Mouse (Mus musculus) MEL (cell line): Measurements from ENCODE around the gene Fastk. TPM values are rescaled to one million over a fixed set of nuclear protein-coding genes. Genes with fewer than 3 reads are reported as not detected.

ENCODE experiments used
- DNase-seq: peaks from one replicate; pipeline ENCODE4 v3.0.0; 2011; ENCODE audit warnings: low read depth, low spot score
- H3K27ac ChIP-seq: 2 replicates; pipeline ENCODE4 v1.5.1; 2012; ENCODE audit warnings: low read depth, mild to moderate bottlenecking, control low read depth, low read length, moderate library complexity; ENCODE audit not compliant: control insufficient read depth
- H3K27me3 ChIP-seq, 2 experiments: fragments of 150-350 bp in 1 of 2; sonication (generic) in 1 of 2; 2 replicates each; pipeline ENCODE4 v1.6.1; 2012; ENCODE audit warnings: low read length in 2 of 2, mild to moderate bottlenecking in 2 of 2, improper control_type of control experiment in 1 of 2, moderate library complexity in 1 of 2; ENCODE audit not compliant: insufficient read depth in 2 of 2, control insufficient read depth in 1 of 2
- H3K36me3 ChIP-seq, 2 experiments: 2 replicates each; pipeline ENCODE4 v1.6.1; 2012 to 2014; ENCODE audit warnings: low read length in 2 of 2, improper control_type of control experiment in 1 of 2, inconsistent platforms in 1 of 2, mild to moderate bottlenecking in 1 of 2; ENCODE audit not compliant: insufficient read depth in 2 of 2, control insufficient read depth in 1 of 2
- H3K4me1 ChIP-seq, 2 experiments: fragments of 150-350 bp in 1 of 2; sonication (generic) in 1 of 2; 2 replicates each; pipeline ENCODE4 v1.6.1; 2012; ENCODE audit warnings: low read length in 2 of 2, improper control_type of control experiment in 1 of 2, mild to moderate bottlenecking in 1 of 2; ENCODE audit not compliant: insufficient read depth in 2 of 2, control insufficient read depth in 1 of 2
- H3K4me3 ChIP-seq, 2 experiments: fragments of 150-350 bp in 1 of 2; sonication (generic) in 1 of 2; 2 replicates each; pipeline ENCODE4 v1.5.1; 2012; ENCODE audit warnings: low read depth in 2 of 2, low read length in 2 of 2, mild to moderate bottlenecking in 2 of 2, moderate library complexity in 2 of 2, control low read depth in 1 of 2, improper control_type of control experiment in 1 of 2; ENCODE audit not compliant: control insufficient read depth in 1 of 2, insufficient read depth in 1 of 2
- H3K79me2 ChIP-seq: 2 replicates; pipeline ENCODE4 v1.6.1; 2012; ENCODE audit warnings: mild to moderate bottlenecking, low read length, moderate library complexity; ENCODE audit not compliant: control insufficient read depth, poor library complexity, insufficient read depth
- H3K9ac ChIP-seq: 2 replicates; pipeline ENCODE4 v1.6.1; 2012; ENCODE audit warnings: low read depth, mild to moderate bottlenecking, control low read depth, low read length, moderate library complexity; ENCODE audit not compliant: control insufficient read depth, poor library complexity, severe bottlenecking
- H3K9me3 ChIP-seq: fragments of 150-350 bp; sonication (generic); replicated peaks from 2 replicates; pipeline ENCODE4 v1.6.1; 2012; ENCODE audit warnings: mild to moderate bottlenecking, low read length, improper control_type of control experiment, moderate library complexity; ENCODE audit not compliant: insufficient read depth
- BHLHE40 ChIP-seq: IDR thresholded peaks from 2 replicates; pipeline ENCODE4 v1.6.1; 2012; ENCODE audit warnings: low read depth, mild to moderate bottlenecking, inconsistent platforms, low read length, improper control_type of control experiment, borderline replicate concordance
- CHD1 ChIP-seq: IDR thresholded peaks from 2 replicates; pipeline ENCODE4 v1.6.1; 2012; ENCODE audit warnings: low read depth, mild to moderate bottlenecking, inconsistent platforms, low read length, improper control_type of control experiment
- E2F4 ChIP-seq: IDR thresholded peaks from 2 replicates; pipeline ENCODE4 v1.6.1; 2011; ENCODE audit warnings: low read depth, low read length, improper control_type of control experiment, borderline replicate concordance
- ELF1 ChIP-seq: IDR thresholded peaks from 2 replicates; pipeline ENCODE4 v1.6.1; 2014; ENCODE audit warnings: low read depth, mild to moderate bottlenecking, inconsistent platforms, low read length, improper control_type of control experiment, moderate library complexity
- EP300 ChIP-seq, 2 experiments: IDR thresholded peaks; 2 replicates each; pipeline ENCODE4 v1.6.1; 2011; ENCODE audit warnings: improper control_type of control experiment in 2 of 2, low read length in 2 of 2, low read depth in 1 of 2, mild to moderate bottlenecking in 1 of 2
- GABPA ChIP-seq: IDR thresholded peaks from 2 replicates; pipeline ENCODE4 v1.6.1; 2012; ENCODE audit warnings: low read depth, mild to moderate bottlenecking, inconsistent platforms, low read length, improper control_type of control experiment, moderate library complexity
- HCFC1 ChIP-seq: IDR thresholded peaks from 2 replicates; pipeline ENCODE4 v1.6.1; 2012; ENCODE audit warnings: low read depth, mild to moderate bottlenecking, inconsistent platforms, low read length, improper control_type of control experiment, moderate library complexity
- MAFK ChIP-seq: IDR thresholded peaks from 2 replicates; pipeline ENCODE4 v1.6.1; 2011; ENCODE audit warnings: low read depth, mild to moderate bottlenecking, low read length, improper control_type of control experiment, borderline replicate concordance
- MAX ChIP-seq: IDR thresholded peaks from 2 replicates; pipeline ENCODE4 v1.6.1; 2011; ENCODE audit warnings: low read length, improper control_type of control experiment
- MXI1 ChIP-seq: IDR thresholded peaks from 2 replicates; pipeline ENCODE4 v1.6.1; 2011; ENCODE audit warnings: mild to moderate bottlenecking, low read depth, low read length, improper control_type of control experiment
- MYC ChIP-seq: IDR thresholded peaks from 2 replicates; pipeline ENCODE4 v1.6.1; 2011; ENCODE audit warnings: low read depth, mild to moderate bottlenecking, low read length, improper control_type of control experiment, moderate library complexity
- NELFE ChIP-seq: IDR thresholded peaks from 2 replicates; pipeline ENCODE4 v1.6.1; 2011; ENCODE audit warnings: low read depth, low read length, improper control_type of control experiment
- NRF1 ChIP-seq: IDR thresholded peaks from 2 replicates; pipeline ENCODE4 v1.6.1; 2014; ENCODE audit warnings: low read depth, mild to moderate bottlenecking, inconsistent platforms, low read length, improper control_type of control experiment, moderate library complexity; ENCODE audit not compliant: poor library complexity, insufficient read depth, severe bottlenecking
- POLR2AphosphoS2 ChIP-seq: IDR thresholded peaks from 2 replicates; pipeline ENCODE4 v1.6.1; 2011; ENCODE audit warnings: low read length, improper control_type of control experiment
- POLR2AphosphoS5 ChIP-seq: IDR thresholded peaks from 2 replicates; pipeline ENCODE4 v1.6.1; 2012; ENCODE audit warnings: low read depth, borderline replicate concordance, mild to moderate bottlenecking, inconsistent platforms, low read length, moderate library complexity, mixed read lengths
- RCOR1 ChIP-seq: IDR thresholded peaks from 2 replicates; pipeline ENCODE4 v1.6.1; 2012; ENCODE audit warnings: low read depth, mild to moderate bottlenecking, inconsistent platforms, low read length, improper control_type of control experiment
- SIN3A ChIP-seq: IDR thresholded peaks from 2 replicates; pipeline ENCODE4 v1.6.1; 2012; ENCODE audit warnings: low read length, improper control_type of control experiment, inconsistent platforms
- TAL1 ChIP-seq: IDR thresholded peaks from 2 replicates; pipeline ENCODE4 v1.6.1; 2012; ENCODE audit warnings: mild to moderate bottlenecking, inconsistent platforms, low read length, moderate library complexity, mixed read lengths
- TBP ChIP-seq: IDR thresholded peaks from 2 replicates; pipeline ENCODE4 v1.8.0; 2011; ENCODE audit warnings: low read depth, low read length, improper control_type of control experiment
- TCF12 ChIP-seq: IDR thresholded peaks from 2 replicates; pipeline ENCODE4 v1.6.1; 2014; ENCODE audit warnings: low read depth, mild to moderate bottlenecking, inconsistent platforms, low read length, improper control_type of control experiment, moderate library complexity
- USF1 ChIP-seq: IDR thresholded peaks from 2 replicates; pipeline ENCODE4 v1.6.1; 2014; ENCODE audit warnings: low read depth, mild to moderate bottlenecking, inconsistent platforms, low read length, improper control_type of control experiment, moderate library complexity
- ZKSCAN1 ChIP-seq: IDR thresholded peaks from 2 replicates; pipeline ENCODE4 v1.6.1; 2012; ENCODE audit warnings: low read depth, mild to moderate bottlenecking, inconsistent platforms, low read length, improper control_type of control experiment, moderate library complexity
- ZMIZ1 ChIP-seq: IDR thresholded peaks from 2 replicates; pipeline ENCODE4 v1.6.1; 2012; ENCODE audit warnings: low read depth, mild to moderate bottlenecking, inconsistent platforms, low read length, improper control_type of control experiment, moderate library complexity
- polyA plus RNA-seq, 2 experiments: library from polyadenylated mRNA; stranded (reverse) in 1 of 2; unstranded in 1 of 2; fragments of >175 nt in 1 of 2; fragments of >200 nt in 1 of 2; gene quantifications; 2 replicates each; pipeline versions ENCODE4 v1.2.1 to v1.2.4; 2012; ENCODE audit warnings: low replicate concordance in 2 of 2, low read depth in 1 of 2; ENCODE audit not compliant: insufficient read length in 2 of 2, insufficient read depth in 1 of 2, missing spikeins in 1 of 2
- total RNA-seq: library from RNA; depleted of rRNA; stranded (reverse); fragments of 300-350 nt; gene quantifications from 2 replicates; pipeline ENCODE4 v1.2.3, GENCODE M21; 2012

Fastk gene
- total and polyA plus RNA-seq, 3 experiments: 111 to 273 (median 228) TPM

- Histone ChIP-seq H3K27ac (peak within 1 kb of the TSS; percentile 90), H3K9ac (peak within 1 kb of the TSS; percentile 56), H3K27me3 (no peaks in the 10 kb centered on the region), H3K79me2 (peaks cover 21% of the 10 kb centered on the region), H3K4me3 (no peak within 1 kb of the TSS), H3K4me1 (peaks cover 10 to 19% of the 10 kb centered on the region in 2 experiments), H3K9me3 (no peaks in the 10 kb centered on the region), H3K36me3 (peaks cover 0 to 14% of the 10 kb centered on the region in 2 experiments; a peak in 2 of 4 replicates)
- DNase-seq: no peak
- TF ChIP-seq POLR2AphosphoS5 (no peak), NRF1 (no peak), EP300 (IDR thresholded peaks at IDR 0.05; ENCODE audit: low read depth in 1 of 2, low read length in 2 of 2) (no peak), ELF1 (no peak), MYC (no peak), SIN3A (no peak), ZKSCAN1 (no peak), MAX (no peak), TCF12 (no peak), TAL1 (no peak), E2F4 (no peak), BHLHE40 (no peak), NELFE (no peak), USF1 (no peak), GABPA (no peak), RCOR1 (no peak), MXI1 (no peak), TBP (no peak), MAFK (no peak)
These were observed 53.2 kb downstream of the Fastk start, which contains the start of gene Atg9b for GRCm38 (mm10) chr5:24391864-24392263. Gene Atg9b (minus strand): TSS chr5:24392143.

- TF ChIP-seq CHD1 (peak; percentile 92; the same call in 1 of the 2 replicates), ZMIZ1 (peak; percentile 18), HCFC1 (no peak), POLR2AphosphoS2 (no peak), GABPA (0 out of 2 replicates have a peak, but pooled peaks have one; percentile 21)
- H3K9ac ChIP-seq: peak overlapping the region; percentile 35
- H3K4me3 ChIP-seq: peak overlapping the region; percentile 5 to 11; a peak in 2 of 4 replicates
- DNase-seq: no peak
- H3K9me3 ChIP-seq: no peaks in the 10 kb centered on the region
- peaks cover 30% of the 10 kb centered on the region for H3K79me2 ChIP-seq
- peaks cover 4 to 36% of the 10 kb centered on the region in 2 experiments for H3K4me1 ChIP-seq
- no peaks in the 10 kb centered on the region for H3K27me3 ChIP-seq
- H3K27ac ChIP-seq: peak overlapping the region; percentile 41
- H3K36me3 ChIP-seq: peaks cover 0 to 23% of the 10 kb centered on the region in 2 experiments; a peak in 2 of 4 replicates
These were observed 55.4 kb downstream of the Fastk start for GRCm38 (mm10) chr5:24389658-24390020.
